Mouse (Mus musculus): ENCODE data around the gene Cotl1.

DNA sequence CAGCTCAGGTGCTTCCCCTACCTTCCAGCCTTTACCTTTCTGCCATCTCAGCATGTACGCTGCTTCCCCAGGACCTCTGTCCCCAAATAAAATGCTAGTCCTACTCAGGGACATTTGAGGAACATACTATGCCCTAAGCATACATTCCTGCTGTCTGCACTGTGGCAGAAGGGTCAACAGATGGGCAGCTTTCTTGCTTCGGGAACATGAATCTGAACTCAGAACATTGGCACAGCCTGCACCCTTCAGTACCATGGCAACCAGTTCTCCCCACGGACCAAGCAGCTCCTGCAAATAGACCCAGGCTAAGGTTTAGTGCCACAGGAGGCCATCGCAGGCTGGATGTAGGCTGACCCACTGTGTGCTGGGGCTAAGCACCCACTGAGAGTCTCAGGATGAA is 3.5 kb downstream of the Cotl1 start:
- no peak for TF ChIP-seq CTCF (IDR thresholded peaks at IDR 0.05; ENCODE audit: borderline replicate concordance, insufficient read depth, low read depth, low read length)
- no peak for TF ChIP-seq POLR2A (IDR thresholded peaks at IDR 0.05; ENCODE audit: borderline replicate concordance, insufficient read depth, low read length)

Measured in cerebellum, adult 2 months (tissue).